Mouse (Mus musculus) urinary bladder, adult 2 months (tissue): ENCODE measurements around the gene Wfdc12. TPM values are rescaled to one million over a fixed set of nuclear protein-coding genes. Genes with fewer than 3 reads are reported as not detected.

Experiments
- DNase-seq: peaks from one replicate; pipeline ENCODE4 v3.0.0; 2022; ENCODE audit warnings: low spot score
- polyA plus RNA-seq: library from polyadenylated mRNA; depleted of rRNA; stranded (reverse); fragments of >200 nt; gene quantifications from 2 replicates; pipeline ENCODE4 v1.2.3, GENCODE M21; 2012

The Wfdc12 gene
- polyA plus RNA-seq, 1 experiment = 0.11 TPM

- DNase-seq = no peak
Measured at GRCm38 (mm10) chr2:164177831-164178230, 12.6 kb downstream of the Wfdc12 start.

- DNase-seq = no peak
Measured at GRCm38 (mm10) chr2:164175850-164176249, 14.6 kb downstream of the Wfdc12 start.

GRCm38 (mm10) chr2:164174649-164175395 lies 15.6 kb downstream of the Wfdc12 start:
- DNase-seq = no peak

GRCm38 (mm10) chr2:164173394-164173793 lies 17.0 kb downstream of the Wfdc12 start:
- no peak for DNase-seq

- DNase-seq = no peak
Measured at GRCm38 (mm10) chr2:164170902-164171301, 19.5 kb downstream of the Wfdc12 start, which contains the start of gene Kcns1. TSS of gene Kcns1 (minus strand) at chr2:164171113.

GRCm38 (mm10) chr2:164170326-164170725 lies 20.1 kb downstream of the Wfdc12 start:
- no peak for DNase-seq

GRCm38 (mm10) chr2:164168571-164168946 lies 21.8 kb downstream of the Wfdc12 start:
- DNase-seq = no peak

- no peak for DNase-seq
Measured at GRCm38 (mm10) chr2:164167752-164168570, 22.4 kb downstream of the Wfdc12 start.

- no peak for DNase-seq
Measured at GRCm38 (mm10) chr2:164164941-164165340, 25.5 kb downstream of the Wfdc12 start.

GRCm38 (mm10) chr2:164161515-164162055 lies 28.8 kb downstream of the Wfdc12 start:
- DNase-seq = no peak

GRCm38 (mm10) chr2:164158838-164159237 lies 31.6 kb downstream of the Wfdc12 start:
- no peak for DNase-seq

- DNase-seq = no peak
Measured at GRCm38 (mm10) chr2:164156158-164156557, 34.2 kb downstream of the Wfdc12 start.

GRCm38 (mm10) chr2:164154007-164154406 lies 36.4 kb downstream of the Wfdc12 start:
- DNase-seq = no peak

- DNase-seq = no peak
Measured at GRCm38 (mm10) chr2:164152341-164152740, 38.1 kb downstream of the Wfdc12 start.

- no peak for DNase-seq
Measured at GRCm38 (mm10) chr2:164150086-164150760, 40.2 kb downstream of the Wfdc12 start.

GRCm38 (mm10) chr2:164146556-164146955 lies 43.9 kb downstream of the Wfdc12 start:
- DNase-seq = no peak

GRCm38 (mm10) chr2:164144541-164144940 lies 45.9 kb downstream of the Wfdc12 start:
- no peak for DNase-seq

- DNase-seq = no peak
Measured at GRCm38 (mm10) chr2:164144025-164144424, 46.4 kb downstream of the Wfdc12 start.

GRCm38 (mm10) chr2:164142021-164142420 lies 48.4 kb downstream of the Wfdc12 start:
- no peak for DNase-seq
